Mouse (Mus musculus) monocyte, adult 2 months (primary cell): ENCODE results near the gene Spata5.
"Not testable (repeated sequence)": the region's sequence is repeated elsewhere in the genome, so short reads cannot be mapped to it uniquely, and the experiment has no call there.

Source experiments
- DNase-seq, 2 experiments: peaks; one replicate each; pipeline ENCODE4 v3.0.0; 2022; ENCODE audit warnings: low spot score in 2 of 2, low read depth in 1 of 2

Spata5 gene

DNA sequence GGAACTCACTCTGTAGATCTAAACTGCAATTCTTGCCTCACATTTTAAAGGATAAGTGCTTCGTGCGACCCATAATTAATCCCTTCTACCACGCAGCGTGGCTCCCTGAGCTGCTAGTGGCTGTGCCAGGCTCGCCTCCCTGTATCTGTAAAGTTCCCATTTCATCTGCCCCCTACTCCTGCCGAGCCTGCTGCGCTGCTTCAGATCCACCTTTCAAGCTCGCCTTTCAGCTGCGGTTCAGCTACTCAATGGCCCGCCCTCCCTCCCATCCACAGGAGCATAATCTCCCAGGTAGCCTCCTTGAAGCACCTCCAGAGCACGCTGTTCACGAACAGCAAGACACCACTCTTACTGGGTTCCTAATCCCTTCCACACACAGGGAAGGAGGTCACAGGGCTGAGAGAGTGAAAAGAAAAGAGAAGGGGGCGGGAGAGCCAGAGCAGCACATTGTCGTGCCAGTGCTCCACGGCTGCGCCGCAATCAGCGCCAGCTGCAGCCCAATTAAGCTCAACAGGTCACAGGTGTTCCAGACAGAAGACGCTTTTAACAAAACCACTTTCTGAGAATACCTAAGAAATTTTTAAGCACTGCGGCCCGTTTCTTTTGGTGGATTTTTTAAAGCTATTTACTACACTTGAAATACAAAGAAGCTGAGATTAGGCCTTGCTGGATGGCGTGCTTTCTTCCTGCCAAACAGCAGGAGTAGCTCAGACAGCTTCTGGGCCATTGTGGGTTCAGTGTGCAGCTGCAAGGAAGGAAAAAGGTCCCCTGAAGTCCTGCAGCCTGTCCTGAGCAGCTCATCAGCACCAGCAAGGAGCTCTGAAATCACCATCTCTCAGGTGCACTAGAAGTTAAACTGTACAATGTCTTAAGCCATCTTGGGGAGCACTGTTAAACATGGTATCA lies 150.2 kb downstream of the Spata5 start:
- DNase-seq = no peak

DNA sequence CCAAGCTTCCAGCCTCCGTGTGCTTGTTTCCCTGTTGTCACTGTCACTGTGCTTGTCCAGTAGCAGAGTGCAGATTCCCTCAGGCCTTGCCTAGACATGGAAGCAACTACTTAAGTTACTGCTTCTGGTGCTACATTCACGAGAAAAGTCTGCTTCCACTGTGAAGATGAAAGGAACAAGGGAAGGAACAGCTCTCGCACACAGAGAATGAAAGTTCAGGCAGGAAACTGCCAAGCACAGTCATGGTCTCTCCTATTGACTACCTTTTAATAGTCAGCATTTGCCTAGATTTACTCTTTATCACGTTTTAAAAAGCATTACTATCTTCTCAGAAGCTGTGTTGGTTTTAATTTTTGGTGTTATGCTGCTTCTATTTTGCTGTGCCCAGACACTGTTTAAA lies 151.9 kb downstream of the Spata5 start:
- DNase-seq = no peak

DNA sequence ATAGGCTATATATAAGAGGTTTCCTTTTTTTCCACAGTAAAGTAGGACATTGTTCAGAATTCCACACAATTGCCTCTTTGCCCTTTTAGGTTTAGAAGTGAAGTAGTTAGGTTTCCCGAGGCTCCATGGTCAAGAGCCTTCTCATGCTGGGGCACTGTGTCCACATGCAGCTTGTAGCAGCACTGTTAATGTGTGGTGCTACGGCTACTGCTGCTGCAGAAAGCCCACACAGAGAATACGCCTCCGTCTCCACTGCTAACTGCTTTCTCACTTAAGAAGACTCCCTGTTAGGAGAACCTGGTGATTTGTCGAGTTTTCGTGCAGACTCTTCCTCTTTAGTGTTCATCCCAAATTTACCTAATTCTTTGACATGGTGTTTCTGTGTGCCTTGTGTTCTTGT lies 152.4 kb downstream of the Spata5 start:
- no peak for DNase-seq

DNA sequence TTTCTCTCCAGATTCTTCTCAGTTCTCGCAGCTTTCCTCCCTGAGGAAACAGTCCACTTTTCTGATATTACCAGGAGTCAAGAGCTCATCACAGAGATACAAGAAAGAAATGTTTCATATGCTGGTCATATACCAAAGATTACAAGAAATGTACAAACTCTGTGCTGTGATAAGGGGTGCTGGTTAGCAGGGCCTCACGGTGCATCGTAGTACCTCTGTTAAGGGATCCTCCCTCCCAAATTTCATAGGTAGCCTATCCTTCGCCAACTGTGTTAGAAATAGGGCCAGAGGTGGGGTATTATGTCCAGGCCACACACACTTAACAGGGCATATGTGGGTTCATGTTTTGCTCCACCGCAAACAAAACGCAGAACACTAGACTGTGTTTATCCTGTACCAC lies 157.1 kb downstream of the Spata5 start:
- no peak for DNase-seq

DNA sequence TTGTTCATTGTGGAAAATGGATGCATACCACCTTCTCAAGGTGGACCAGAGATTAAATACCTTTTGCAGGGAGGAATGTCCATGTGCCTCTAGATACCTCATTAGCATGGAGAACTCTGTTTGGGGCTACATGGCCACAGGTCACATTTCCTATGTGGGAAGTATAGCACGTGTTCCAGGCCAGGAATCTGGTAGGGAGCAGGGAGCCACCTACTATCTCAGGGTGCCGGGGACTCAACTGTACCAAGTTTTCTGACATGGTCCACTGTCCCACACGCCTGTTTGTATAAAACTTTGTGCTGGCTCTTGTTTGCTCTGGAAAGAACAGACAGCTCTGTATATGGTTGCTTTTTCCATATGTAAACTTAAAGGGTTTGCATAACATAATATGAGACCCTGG lies 158.0 kb downstream of the Spata5 start:
- DNase-seq = no peak

DNA sequence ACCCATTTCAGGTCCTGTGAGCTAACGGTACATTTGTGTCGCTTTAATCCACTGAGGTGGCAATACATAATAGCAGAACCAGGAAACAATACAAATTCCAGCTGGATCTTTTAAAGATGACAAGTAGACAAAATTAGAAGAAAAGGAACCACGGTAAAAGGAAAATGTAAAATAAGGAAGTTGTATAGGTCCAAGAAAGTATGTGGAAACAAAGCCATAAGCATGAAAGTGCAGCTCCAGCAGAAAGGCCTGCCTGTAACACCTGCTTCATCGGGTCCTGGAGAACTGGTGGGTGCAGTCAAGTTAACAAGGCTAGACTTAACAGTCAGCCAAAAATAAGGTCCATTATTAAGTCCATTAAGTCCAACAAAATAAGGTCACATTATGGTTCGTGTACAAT lies 164.9 kb downstream of the Spata5 start:
- DNase-seq = no peak

DNA sequence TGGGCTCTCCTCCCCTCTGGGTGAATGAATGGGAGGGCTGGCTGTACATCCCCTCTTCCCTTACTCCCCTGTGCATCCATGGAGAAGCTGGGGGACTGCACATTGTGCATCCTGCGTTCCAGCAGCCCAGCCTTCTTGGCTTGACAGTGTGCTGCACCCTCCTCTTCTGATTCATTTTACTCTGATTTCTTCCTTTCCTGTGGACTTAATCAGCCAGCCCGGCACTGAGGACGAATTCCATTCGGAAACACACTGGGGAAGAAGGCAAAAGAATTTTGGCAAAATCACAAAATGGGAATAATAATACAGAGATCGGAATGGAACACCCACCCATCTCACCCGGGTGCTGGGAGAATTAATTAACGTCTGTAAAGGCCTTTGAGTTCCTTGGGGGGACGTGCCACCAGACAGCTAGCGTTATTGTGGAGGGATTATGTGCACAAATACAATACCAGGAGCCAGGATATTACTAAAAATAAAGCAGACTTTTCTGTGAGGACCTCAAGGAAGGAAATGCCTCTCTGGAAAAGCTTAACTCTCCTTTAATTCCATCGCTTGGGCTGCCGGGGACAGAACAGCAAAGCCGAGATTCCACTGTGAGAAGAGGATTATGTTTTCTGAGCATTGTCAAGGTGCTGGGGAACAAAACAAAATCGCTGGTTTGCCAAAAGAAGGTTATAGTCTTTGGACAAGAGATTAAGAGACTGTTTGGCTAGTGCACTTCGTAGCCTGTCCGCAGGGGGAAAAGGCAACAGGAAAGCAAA lies 166.5 kb downstream of the Spata5 start:
- no peak for DNase-seq

DNA sequence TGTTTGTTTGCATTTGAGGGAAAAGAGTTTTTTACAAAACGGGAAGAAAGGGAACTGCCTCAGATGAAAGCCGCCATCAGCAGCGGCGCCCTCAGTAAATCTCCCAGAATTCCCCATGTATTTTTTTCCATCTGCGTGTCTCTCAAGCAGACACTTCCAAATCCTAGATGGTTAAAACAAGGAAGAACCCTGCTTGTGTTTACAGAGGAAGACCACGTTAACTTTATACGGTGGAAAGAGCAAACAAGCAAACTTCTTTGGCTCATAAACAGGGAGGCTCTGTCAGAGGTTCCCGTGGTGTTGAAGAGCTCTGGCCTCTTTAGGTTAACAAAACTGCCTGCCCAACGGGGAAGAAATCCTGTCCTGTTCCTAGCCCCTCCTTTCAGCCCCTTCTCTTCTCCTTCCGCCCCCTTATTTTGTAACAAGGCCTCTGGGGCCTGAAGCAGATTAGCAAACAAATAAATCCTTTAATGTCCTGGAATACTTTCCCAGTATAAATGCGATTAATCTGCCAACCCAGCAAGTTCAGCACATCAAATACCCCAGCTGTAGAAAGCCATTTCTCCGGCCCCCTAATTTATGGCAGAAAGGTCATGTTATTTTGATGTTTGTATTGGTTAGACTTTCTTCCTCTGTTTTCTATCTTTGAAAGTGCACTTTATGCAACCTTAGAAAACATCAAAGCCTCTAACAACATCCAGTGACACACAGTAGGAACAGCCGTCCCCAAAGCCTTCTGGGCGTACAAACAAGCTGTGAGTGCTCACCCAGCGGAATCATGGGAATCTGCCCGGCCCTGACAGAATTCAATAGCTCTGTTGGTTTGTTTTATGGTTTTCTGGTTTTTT lies 167.3 kb downstream of the Spata5 start:
- DNase-seq = no peak

DNA sequence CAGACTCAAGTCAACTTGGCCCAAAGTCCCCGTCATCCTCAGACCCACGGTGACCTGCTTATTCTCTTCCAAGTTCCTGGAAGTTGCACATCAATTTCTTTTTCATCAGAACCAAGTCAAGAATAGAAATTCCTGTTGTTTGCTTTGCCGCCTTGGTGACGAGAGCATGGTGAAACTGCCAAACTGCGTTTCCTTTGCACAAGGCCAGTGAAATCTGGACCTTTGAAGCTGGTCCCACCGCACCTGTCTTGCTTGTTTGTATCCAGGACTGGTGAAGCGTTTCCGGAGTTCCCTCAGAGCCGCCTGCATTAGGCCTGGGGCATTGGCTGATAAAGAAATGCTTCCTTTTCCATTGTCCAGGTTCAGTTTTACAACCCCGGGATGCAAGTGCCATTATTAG lies 176.0 kb downstream of the Spata5 start:
- DNase-seq = no peak

DNA sequence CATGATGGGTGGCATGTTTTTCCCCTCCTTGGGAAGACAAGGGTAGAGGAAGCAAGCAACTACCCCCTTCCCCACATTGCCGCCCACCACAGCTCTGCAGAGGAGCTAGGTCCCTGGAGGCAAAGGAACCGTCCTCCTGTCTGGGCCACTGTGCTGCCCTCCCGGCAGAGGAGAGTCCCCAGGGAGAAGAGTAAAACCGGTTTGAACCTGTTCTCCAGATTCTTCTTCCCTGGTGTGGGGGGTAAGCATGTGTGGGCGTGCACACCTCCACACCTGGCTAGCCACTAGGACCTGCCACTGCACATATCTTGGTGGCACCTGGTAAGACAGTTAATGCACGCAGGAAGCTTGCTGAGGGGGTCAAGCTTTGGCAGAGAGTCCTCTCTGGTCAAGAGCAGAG lies 176.8 kb downstream of the Spata5 start:
- no peak for DNase-seq

DNA sequence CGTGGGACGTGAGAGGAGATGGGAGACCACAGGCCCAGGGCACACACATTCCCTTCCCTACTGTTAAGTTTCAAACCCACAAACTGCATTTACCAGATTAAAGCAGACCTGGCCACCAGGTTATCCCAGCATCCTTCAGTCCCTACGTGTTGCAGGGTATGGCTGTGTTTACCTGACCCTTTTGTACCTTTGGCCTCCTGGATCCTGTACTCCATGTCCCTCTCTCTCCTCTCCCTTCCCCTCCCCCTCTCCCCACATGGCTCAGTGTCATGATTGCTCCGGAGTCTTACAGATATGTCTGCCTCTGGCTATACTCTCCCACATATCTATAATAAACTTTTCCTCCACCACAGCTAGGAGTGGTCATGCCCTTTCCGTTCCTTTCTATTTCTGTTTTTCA lies 177.5 kb downstream of the Spata5 start:
- DNase-seq = no peak

DNA sequence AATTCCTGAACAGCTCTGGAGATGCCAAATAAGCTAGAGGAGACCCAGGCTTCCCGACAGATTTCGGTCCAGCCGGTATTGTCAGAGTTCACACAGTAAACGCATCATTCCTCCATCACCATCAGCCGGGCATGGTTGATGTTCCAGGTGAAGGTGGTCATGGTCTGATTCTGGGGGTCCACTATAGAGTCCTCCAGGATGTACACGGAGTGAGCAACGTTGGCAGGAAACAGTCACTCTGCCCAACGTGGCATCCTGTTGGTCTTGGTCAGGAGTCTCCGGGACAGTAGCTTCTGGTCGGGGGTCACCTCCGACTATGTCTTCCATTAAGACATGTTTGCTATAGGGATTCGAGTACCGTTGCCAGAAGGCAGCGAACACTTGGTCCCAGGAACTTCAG lies 179.9 kb downstream of the Spata5 start:
- DNase-seq = not testable (repeated sequence)

DNA sequence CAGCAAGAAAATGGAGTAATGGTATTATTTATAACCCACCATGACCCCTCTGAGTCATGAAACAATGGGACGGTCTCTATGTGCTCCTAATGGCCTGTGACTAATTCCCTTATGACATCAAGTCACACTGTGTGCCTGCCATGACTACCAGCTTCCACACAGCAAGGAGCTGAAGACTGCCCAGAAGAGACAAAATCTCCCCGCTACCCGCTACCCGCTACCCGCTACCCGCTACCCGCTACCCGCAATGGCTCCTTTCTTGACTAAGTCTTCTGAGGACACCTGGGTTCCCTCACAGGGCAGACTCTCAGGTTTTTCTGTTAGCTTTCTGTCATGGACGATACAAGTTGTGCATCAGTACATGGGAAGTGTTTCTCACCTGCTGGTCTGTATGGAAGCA lies 182.7 kb downstream of the Spata5 start:
- DNase-seq = no peak

DNA sequence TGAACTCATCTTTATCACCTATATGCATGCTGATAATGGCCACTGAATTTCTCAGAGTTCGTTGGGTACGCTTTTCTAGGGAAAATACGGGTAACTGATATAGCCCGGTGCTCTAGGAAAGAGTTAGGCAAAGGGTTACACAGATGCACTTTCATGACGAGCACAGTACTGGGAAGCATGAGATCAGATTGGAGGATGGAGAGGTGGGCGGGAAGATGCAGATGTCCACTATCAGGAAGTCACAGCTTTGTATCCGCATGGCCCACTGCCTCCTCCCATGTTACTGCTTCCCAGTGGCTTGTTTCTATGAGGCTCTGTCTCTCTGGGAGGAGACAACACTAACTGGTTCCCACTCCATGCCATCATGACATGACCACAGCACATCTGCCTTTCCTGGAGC lies 183.2 kb downstream of the Spata5 start:
- no peak for DNase-seq

DNA sequence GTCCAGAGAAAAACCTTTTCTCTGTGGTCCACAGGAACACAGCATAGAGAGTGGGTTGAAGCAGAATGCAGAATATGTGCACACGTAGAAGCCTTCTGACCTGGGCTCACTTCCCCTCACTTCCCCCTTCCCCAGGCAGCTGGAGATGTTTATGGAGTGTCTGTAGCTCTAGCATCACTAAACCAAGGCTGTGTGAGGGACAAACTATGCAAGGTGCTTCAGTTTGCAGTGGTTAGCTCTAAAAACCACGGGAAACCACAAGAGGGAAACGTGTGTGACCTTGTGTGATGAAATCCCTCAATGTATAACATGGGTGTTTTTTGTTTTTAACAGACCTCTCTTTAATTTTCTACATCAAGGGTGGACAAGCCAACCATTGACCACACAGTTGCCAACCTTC lies 183.8 kb downstream of the Spata5 start:
- DNase-seq = no peak

DNA sequence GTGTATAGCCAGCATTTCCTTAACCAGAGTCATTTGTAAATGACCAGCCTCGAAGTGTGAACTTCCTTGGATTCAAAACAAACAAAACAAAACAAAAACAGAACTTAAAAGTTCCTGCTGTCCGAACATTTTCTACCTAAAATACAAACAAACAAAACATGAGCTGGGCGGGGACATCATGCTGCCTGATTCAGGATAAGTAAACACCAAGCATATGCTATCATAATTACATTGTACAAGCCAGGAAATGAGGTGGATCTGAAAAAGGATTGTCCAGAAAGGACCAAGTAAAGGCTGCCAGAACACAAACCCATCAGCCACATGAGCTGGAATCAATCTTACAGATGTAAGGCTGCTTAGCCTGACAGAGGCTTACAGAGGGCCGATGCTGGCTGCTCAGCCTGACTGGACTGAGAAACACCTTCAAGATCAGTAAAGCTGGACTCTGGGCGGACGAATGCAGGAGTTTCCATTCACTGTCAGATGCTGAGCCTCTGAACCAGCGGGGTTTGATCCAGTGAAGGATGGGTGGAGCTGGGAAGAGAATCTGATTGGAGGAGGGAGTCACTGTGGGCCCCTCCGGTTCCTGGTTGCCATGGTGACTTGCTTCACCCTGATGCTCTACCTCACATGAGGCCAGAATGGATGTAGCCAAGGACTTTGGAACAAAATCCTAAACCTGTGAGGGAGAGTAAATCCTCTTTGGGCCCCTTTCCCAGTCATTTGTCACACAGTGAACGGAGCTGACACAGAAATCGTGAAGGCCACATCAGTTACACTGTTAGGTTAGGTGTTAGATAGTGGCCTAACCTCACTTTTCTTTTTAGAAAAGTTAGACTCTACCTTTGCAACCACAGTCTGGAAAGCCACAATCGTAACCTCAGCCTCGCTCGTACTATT lies 185.5 kb downstream of the Spata5 start:
- no peak for DNase-seq

DNA sequence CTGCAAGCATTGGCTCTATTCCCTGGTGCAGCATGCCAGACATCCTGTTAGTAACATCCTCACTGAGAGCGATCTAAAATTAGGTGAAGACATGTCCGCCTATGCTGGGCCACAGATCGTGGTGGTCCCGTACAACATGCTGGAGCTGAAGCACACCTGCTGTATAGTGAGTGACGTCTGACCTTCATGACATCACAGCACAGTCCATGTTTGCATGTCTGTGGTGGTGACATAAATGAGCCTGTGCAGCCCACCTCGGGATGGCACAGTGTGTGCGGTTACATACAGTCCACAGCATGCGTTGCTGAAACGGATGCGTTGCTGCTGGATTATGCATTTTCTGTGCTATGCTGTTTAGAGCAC lies 186.2 kb downstream of the Spata5 start:
- no peak for DNase-seq

DNA sequence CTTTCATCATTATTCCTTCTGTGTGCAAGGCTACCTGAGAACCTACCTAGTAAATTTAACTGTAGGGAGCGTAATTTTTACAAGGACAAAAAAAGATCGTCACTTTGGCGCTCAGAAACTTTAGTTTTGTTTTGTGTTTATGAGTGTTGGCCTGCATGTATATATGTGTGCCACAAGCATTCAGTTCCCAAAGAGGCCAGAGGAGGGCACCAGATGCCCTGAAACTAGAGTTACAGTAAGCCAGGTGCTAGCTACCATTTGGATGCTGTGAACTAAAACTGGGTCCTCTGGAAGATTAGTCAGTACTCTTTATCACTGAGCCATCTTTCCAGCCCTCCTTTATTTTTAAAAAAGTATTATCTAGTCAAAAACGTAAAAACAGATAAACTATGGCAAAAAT lies 189.2 kb downstream of the Spata5 start:
- no peak for DNase-seq

DNA sequence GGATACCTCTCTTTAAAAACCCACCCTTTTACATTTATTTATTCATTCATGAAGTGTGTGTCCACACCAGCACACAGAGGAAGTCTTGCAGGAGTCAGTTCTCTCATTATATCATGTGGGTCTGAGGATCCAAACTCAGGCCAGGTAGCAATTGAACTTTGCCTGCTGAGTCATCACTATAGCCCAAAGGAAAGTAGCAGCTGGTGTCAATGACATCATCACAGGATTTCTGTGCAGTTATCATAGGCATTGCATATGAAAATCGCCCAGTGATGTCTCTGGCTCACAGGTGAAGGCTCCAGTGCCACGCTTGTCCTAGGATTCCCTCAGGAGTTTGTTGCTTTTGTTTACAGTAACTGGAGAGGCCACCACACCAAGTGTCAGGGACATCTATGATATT lies 191.0 kb downstream of the Spata5 start:
- DNase-seq = no peak

DNA sequence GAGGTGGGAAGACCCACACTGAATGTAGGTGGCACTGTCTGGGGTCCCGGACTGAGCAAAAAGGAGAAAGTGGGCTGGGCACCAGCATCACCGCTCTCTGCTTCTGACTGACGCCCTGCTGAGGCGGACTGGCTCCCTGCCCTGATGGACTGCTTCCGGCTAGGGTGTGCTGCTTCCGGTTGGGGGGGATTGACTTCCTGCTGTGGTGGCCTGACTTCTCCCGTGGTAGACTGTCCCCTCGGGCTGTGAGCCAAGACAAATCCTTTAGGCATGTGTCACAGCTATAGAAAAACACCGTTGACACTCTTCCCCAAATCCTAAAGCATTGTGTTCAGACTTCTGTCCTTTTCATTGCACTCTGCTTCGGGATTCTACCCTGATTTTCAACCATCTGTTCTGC lies 194.0 kb downstream of the Spata5 start:
- no peak for DNase-seq
